Mouse (Mus musculus) thymus, adult 2 months (tissue): ENCODE measurements at regions not wholly inside any gene's neighbourhood (a gene's known extent, or its start where the extent isn't known, plus 50 kb on each side); places are given as distances from the start of the nearest gene placed in this dataset.

Source experiments
- DNase-seq: peaks from one replicate; pipeline ENCODE4 v3.0.0; 2021
- H3K27ac ChIP-seq: fragments of 200-500 bp; 2 replicates; pipeline ENCODE4 v1.5.1; 2012; ENCODE audit warnings: low read length, control low read depth; ENCODE audit not compliant: control insufficient read depth, insufficient read depth
- H3K27me3 ChIP-seq: fragments of 200-500 bp; 2 replicates; pipeline ENCODE4 v1.6.1; 2012; ENCODE audit warnings: mild to moderate bottlenecking, low read length, moderate library complexity, mixed read lengths; ENCODE audit not compliant: control insufficient read depth, insufficient read depth
- H3K36me3 ChIP-seq: fragments of 200-500 bp; 2 replicates; pipeline ENCODE4 v1.6.1; 2012; ENCODE audit warnings: mild to moderate bottlenecking, low read length, moderate library complexity; ENCODE audit not compliant: control insufficient read depth, insufficient read depth
- H3K4me1 ChIP-seq: fragments of 200-500 bp; replicated peaks from 2 replicates; pipeline ENCODE4 v1.6.1; 2012; ENCODE audit warnings: low read length; ENCODE audit not compliant: control insufficient read depth, insufficient read depth
- H3K4me3 ChIP-seq: fragments of 200-500 bp; 2 replicates; pipeline ENCODE4 v1.5.1; 2012; ENCODE audit warnings: mild to moderate bottlenecking, low read length, control low read depth, moderate library complexity; ENCODE audit not compliant: control insufficient read depth, insufficient read depth
- CTCF ChIP-seq: fragments of 200-500 bp; IDR thresholded peaks from 2 replicates; pipeline ENCODE4 v1.5.1; 2012; ENCODE audit warnings: mild to moderate bottlenecking, control low read depth, low read length, moderate library complexity, borderline replicate concordance; ENCODE audit not compliant: control insufficient read depth, poor library complexity, insufficient read depth; ENCODE audit errors: extremely low read depth
- POLR2A ChIP-seq: fragments of 200-500 bp; IDR thresholded peaks from 2 replicates; pipeline ENCODE4 v1.6.1; 2012; ENCODE audit warnings: mild to moderate bottlenecking, low read length, control low read depth, moderate library complexity; ENCODE audit not compliant: control insufficient read depth, poor library complexity, insufficient read depth; ENCODE audit errors: extremely low read depth
- WGBS: fragments of 180-500 bp; shearing (Covaris S2); methylation state at CpG from one replicate; pipeline ENCODE4 v1.1.7; 2018; 5-methylcytosine and 5-hydroxymethylcytosine counted together

GRCm38 (mm10) chr15:7491091-7491490 is 92.9 kb upstream of the Egflam start:
- 94% methylated on average over 7 of the region's 7 CpGs for WGBS
- H3K36me3 ChIP-seq = no peaks in the 10 kb centered on the region
- no peaks in the 10 kb centered on the region for H3K27me3 ChIP-seq
- no peak overlapping the region for H3K27ac ChIP-seq
- H3K4me3 ChIP-seq = no peak overlapping the region
- no peaks in the 10 kb centered on the region for H3K4me1 ChIP-seq
- TF ChIP-seq POLR2A (no peak), CTCF (no peak)
- DNase-seq = no peak

GRCm38 (mm10) chr15:7493126-7493669 is 95.0 kb upstream of the Egflam start:
- no peak overlapping the region for H3K4me3 ChIP-seq
- no peaks in the 10 kb centered on the region for H3K27me3 ChIP-seq
- no peak for TF ChIP-seq CTCF
- TF ChIP-seq POLR2A = no peak
- no peak overlapping the region for H3K27ac ChIP-seq
- DNase-seq = no peak
- 91% methylated on average over 10 of the region's 10 CpGs for WGBS
- H3K4me1 ChIP-seq = no peaks in the 10 kb centered on the region
- H3K36me3 ChIP-seq = no peaks in the 10 kb centered on the region

GRCm38 (mm10) chr15:7497852-7498251 is 99.7 kb upstream of the Egflam start:
- H3K36me3 ChIP-seq = no peaks in the 10 kb centered on the region
- H3K27me3 ChIP-seq = no peaks in the 10 kb centered on the region
- no peak overlapping the region for H3K4me3 ChIP-seq
- TF ChIP-seq CTCF (no peak), POLR2A (no peak)
- 97% methylated on average over 4 of the region's 4 CpGs for WGBS
- no peak for DNase-seq
- H3K27ac ChIP-seq = no peak overlapping the region
- H3K4me1 ChIP-seq = no peaks in the 10 kb centered on the region

- no peaks in the 10 kb centered on the region for H3K36me3 ChIP-seq
- H3K27me3 ChIP-seq = no peaks in the 10 kb centered on the region
- no peak for TF ChIP-seq CTCF
- TF ChIP-seq POLR2A = no peak
- H3K27ac ChIP-seq = no peak overlapping the region
- WGBS = 91% methylated on average over 8 of the region's 8 CpGs
- DNase-seq = no peak
- no peaks in the 10 kb centered on the region for H3K4me1 ChIP-seq
- no peak overlapping the region for H3K4me3 ChIP-seq
Observed at GRCm38 (mm10) chr15:7508535-7508934, 110.3 kb upstream of the Egflam start.

- no peaks in the 10 kb centered on the region for H3K36me3 ChIP-seq
- H3K27me3 ChIP-seq = no peaks in the 10 kb centered on the region
- H3K4me1 ChIP-seq = no peaks in the 10 kb centered on the region
- DNase-seq = no peak
- 91% methylated on average over 13 of the region's 13 CpGs for WGBS
- no peak overlapping the region for H3K4me3 ChIP-seq
- TF ChIP-seq POLR2A = no peak
- TF ChIP-seq CTCF = no peak
- no peak overlapping the region for H3K27ac ChIP-seq
Observed at GRCm38 (mm10) chr15:7514743-7515273, 116.6 kb upstream of the Egflam start.

- TF ChIP-seq CTCF = no peak
- TF ChIP-seq POLR2A = no peak
- WGBS = 93% methylated on average over 9 of the region's 9 CpGs
- H3K27me3 ChIP-seq = no peaks in the 10 kb centered on the region
- no peak overlapping the region for H3K4me3 ChIP-seq
- H3K4me1 ChIP-seq = no peaks in the 10 kb centered on the region
- H3K27ac ChIP-seq = no peak overlapping the region
- H3K36me3 ChIP-seq = no peaks in the 10 kb centered on the region
- DNase-seq = no peak
Observed at GRCm38 (mm10) chr15:7521611-7522010, 123.4 kb upstream of the Egflam start.
